Mouse (Mus musculus): ENCODE measurements at regions not wholly inside any gene's neighbourhood (a gene's known extent, or its start where the extent isn't known, plus 50 kb on each side); places are given as distances from the start of the nearest gene placed in this dataset.

DNA sequence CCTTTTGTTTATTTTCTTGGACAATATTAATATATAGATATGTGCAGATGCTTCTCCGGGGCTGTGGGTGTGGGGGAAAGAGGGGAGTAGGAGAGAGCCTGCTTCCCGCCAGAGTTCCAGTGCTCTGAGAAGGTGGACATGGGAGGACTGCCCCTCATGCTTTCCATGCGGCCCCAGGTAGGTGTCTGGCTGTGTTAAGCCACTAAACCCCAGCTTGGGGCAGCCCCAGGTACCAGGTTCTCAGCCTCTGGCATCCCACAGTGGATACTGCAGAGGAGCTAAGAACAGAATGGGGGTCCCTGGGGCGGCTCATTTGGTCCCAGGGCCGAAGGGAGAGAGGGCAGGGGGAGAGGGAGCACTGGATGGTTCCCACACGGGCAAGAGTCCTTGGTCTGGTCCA lies 361.9 kb upstream of the Hs6st1 start:
- DNase-seq (ENCODE audit: low read depth, low spot score), result no peak
- H3K4me3 ChIP-seq (ENCODE audit: control insufficient read depth in 1 of 2, insufficient read depth in 1 of 2, low read depth in 2 of 2, low read length in 2 of 2), result no peak overlapping the region
- no peak for TF ChIP-seq ETS1 (IDR thresholded peaks at IDR 0.05; ENCODE audit: low read depth, low read length)
- TF ChIP-seq RAD21 (IDR thresholded peaks at IDR 0.05; ENCODE audit: low read depth, low read length), result no peak
- TF ChIP-seq SMC3 (IDR thresholded peaks at IDR 0.05; ENCODE audit: low read depth, low read length), result no peak
- TF ChIP-seq TCF12 (IDR thresholded peaks at IDR 0.05; ENCODE audit: low read depth, low read length), result no peak
- TF ChIP-seq JUND (IDR thresholded peaks at IDR 0.05; ENCODE audit: low read depth, low read length), result no peak
- no peak for TF ChIP-seq GATA1 (IDR thresholded peaks at IDR 0.05; ENCODE audit: low read depth, low read length)
- no peak for TF ChIP-seq MAX (IDR thresholded peaks at IDR 0.05; ENCODE audit: low read length)
- no peak for TF ChIP-seq BHLHE40 (IDR thresholded peaks at IDR 0.05; ENCODE audit: borderline replicate concordance, low read depth, low read length)
- no peaks in the 10 kb centered on the region for H3K4me1 ChIP-seq (ENCODE audit: control insufficient read depth in 1 of 2, insufficient read depth in 2 of 2, low read length in 2 of 2)
- H3K79me2 ChIP-seq (ENCODE audit: control insufficient read depth, insufficient read depth, low read length, poor library complexity), result no peaks in the 10 kb centered on the region
- H3K27ac ChIP-seq (ENCODE audit: control insufficient read depth, low read depth, low read length), result no peak overlapping the region
- no peaks in the 10 kb centered on the region for H3K36me3 ChIP-seq (ENCODE audit: control insufficient read depth in 1 of 2, insufficient read depth in 2 of 2, low read length in 2 of 2)
- no peaks in the 10 kb centered on the region for H3K9me3 ChIP-seq (replicated peaks; ENCODE audit: insufficient read depth, low read length)
- H3K9ac ChIP-seq (ENCODE audit: control insufficient read depth, low read depth, low read length, poor library complexity, severe bottlenecking), result no peak overlapping the region
- H3K27me3 ChIP-seq (ENCODE audit: control insufficient read depth in 1 of 2, insufficient read depth in 2 of 2, low read length in 2 of 2), result no peaks in the 10 kb centered on the region

DNA sequence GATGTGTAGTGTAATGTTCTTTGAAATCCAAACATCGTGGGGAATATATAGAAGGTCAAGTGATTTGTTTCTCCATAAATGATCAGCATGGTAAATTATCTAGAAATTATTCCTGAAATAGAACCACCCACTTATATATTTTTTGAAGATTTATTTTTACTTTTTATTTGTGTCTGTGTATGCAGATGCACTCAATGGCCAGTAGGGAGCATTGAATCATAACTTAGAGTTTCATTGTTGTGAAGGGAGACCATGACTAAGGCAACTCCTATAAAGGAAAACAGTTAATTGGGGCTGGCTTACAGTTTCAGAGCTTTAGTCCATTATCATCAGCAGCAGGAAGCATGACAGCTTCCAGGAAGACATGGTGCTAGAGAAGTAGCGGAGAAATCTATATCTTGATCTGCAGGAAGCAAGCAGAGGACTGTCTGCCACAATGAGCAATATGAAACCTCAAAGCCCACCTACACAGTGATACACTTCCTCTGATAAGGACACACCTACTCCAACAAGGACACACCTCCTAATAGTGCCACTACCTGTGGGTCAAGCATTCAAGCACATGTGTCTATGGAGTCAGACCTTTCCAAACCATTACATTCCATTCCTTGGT lies 359.9 kb upstream of the Hs6st1 start:
- Histone ChIP-seq H3K27ac (ENCODE audit: control insufficient read depth, low read depth, low read length) (no peak overlapping the region), H3K9me3 (replicated peaks; ENCODE audit: insufficient read depth, low read length) (no peaks in the 10 kb centered on the region), H3K36me3 (ENCODE audit: control insufficient read depth in 1 of 2, insufficient read depth in 2 of 2, low read length in 2 of 2) (no peaks in the 10 kb centered on the region), H3K9ac (ENCODE audit: control insufficient read depth, low read depth, low read length, poor library complexity, severe bottlenecking) (no peak overlapping the region), H3K4me3 (ENCODE audit: control insufficient read depth in 1 of 2, insufficient read depth in 1 of 2, low read depth in 2 of 2, low read length in 2 of 2) (no peak overlapping the region), H3K79me2 (ENCODE audit: control insufficient read depth, insufficient read depth, low read length, poor library complexity) (no peaks in the 10 kb centered on the region), H3K27me3 (ENCODE audit: control insufficient read depth in 1 of 2, insufficient read depth in 2 of 2, low read length in 2 of 2) (no peaks in the 10 kb centered on the region), H3K4me1 (ENCODE audit: control insufficient read depth in 1 of 2, insufficient read depth in 2 of 2, low read length in 2 of 2) (no peaks in the 10 kb centered on the region)
- no peak for TF ChIP-seq SMC3 (IDR thresholded peaks at IDR 0.05; ENCODE audit: low read depth, low read length)
- TF ChIP-seq RAD21 (IDR thresholded peaks at IDR 0.05; ENCODE audit: low read depth, low read length), result peak; percentile 28
- TF ChIP-seq CTCF (IDR thresholded peaks at IDR 0.05 in 2 of 3, conservative IDR thresholded peaks at IDR 0.05 in 1 of 3; ENCODE audit: control insufficient read depth in 1 of 3, insufficient read depth in 1 of 3, low read depth in 2 of 3, low read length in 3 of 3, poor library complexity in 1 of 3, severe bottlenecking in 1 of 3), result peak in 1 of 3 experiments; percentile 8; a peak in 1 of 6 replicates
- TF ChIP-seq USF2 (IDR thresholded peaks at IDR 0.05; ENCODE audit: borderline replicate concordance in 1 of 2, insufficient read depth in 1 of 2, low read depth in 1 of 2, low read length in 2 of 2), result no peak
- no peak for TF ChIP-seq TCF12 (IDR thresholded peaks at IDR 0.05; ENCODE audit: low read depth, low read length)
- no peak for DNase-seq (ENCODE audit: low read depth, low spot score)

DNA sequence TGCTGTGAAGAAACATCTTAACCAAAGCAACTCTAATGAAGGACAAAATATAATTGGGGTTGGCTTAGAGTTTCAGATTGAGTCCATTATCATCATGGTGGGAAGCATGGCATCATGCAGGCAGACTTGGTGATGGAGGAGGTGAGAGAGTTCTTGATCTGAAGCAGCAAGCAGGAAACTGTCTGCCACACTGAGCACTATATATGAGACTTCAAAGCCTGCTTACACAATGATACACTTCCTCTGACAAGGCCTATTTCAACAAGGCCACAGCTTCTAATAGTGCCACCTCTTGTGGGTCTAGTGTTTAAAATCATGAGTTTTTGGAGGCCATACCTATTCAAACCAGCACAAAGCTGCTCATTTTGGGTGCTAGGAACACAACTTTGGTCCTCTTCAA lies 359.0 kb upstream of the Hs6st1 start:
- Histone ChIP-seq H3K27me3 (ENCODE audit: control insufficient read depth in 1 of 2, insufficient read depth in 2 of 2, low read length in 2 of 2) (0 out of 4 replicates have a peak, but pooled peaks cover 0 to 1% of the 10 kb centered on the region in 2 experiments), H3K36me3 (ENCODE audit: control insufficient read depth in 1 of 2, insufficient read depth in 2 of 2, low read length in 2 of 2) (no peaks in the 10 kb centered on the region), H3K9ac (ENCODE audit: control insufficient read depth, low read depth, low read length, poor library complexity, severe bottlenecking) (no peak overlapping the region), H3K9me3 (replicated peaks; ENCODE audit: insufficient read depth, low read length) (no peaks in the 10 kb centered on the region), H3K4me3 (ENCODE audit: control insufficient read depth in 1 of 2, insufficient read depth in 1 of 2, low read depth in 2 of 2, low read length in 2 of 2) (no peak overlapping the region), H3K27ac (ENCODE audit: control insufficient read depth, low read depth, low read length) (no peak overlapping the region), H3K79me2 (ENCODE audit: control insufficient read depth, insufficient read depth, low read length, poor library complexity) (no peaks in the 10 kb centered on the region), H3K4me1 (ENCODE audit: control insufficient read depth in 1 of 2, insufficient read depth in 2 of 2, low read length in 2 of 2) (no peaks in the 10 kb centered on the region)
- no peak for DNase-seq (ENCODE audit: low read depth, low spot score)
- TF ChIP-seq MXI1 (IDR thresholded peaks at IDR 0.05; ENCODE audit: low read depth, low read length) (no peak), USF2 (IDR thresholded peaks at IDR 0.05; ENCODE audit: borderline replicate concordance in 1 of 2, insufficient read depth in 1 of 2, low read depth in 1 of 2, low read length in 2 of 2) (no peak), POLR2AphosphoS5 (IDR thresholded peaks at IDR 0.05; ENCODE audit: borderline replicate concordance, low read depth, low read length) (no peak), RCOR1 (IDR thresholded peaks at IDR 0.05; ENCODE audit: low read depth, low read length) (no peak), JUND (IDR thresholded peaks at IDR 0.05; ENCODE audit: low read depth, low read length) (no peak), BHLHE40 (IDR thresholded peaks at IDR 0.05; ENCODE audit: borderline replicate concordance, low read depth, low read length) (no peak), MYC (IDR thresholded peaks at IDR 0.05; ENCODE audit: low read depth, low read length) (no peak)
